Mouse (Mus musculus) right cerebral cortex, postnatal 36 days (tissue): Measurements from ENCODE around the gene Gm26620.

Experiments
- DNase-seq, 2 experiments: peaks; one replicate each; pipeline ENCODE4 v3.0.0; 2022; ENCODE audit warnings: low spot score in 2 of 2, mixed read lengths in 1 of 2

Gm26620 gene

DNA sequence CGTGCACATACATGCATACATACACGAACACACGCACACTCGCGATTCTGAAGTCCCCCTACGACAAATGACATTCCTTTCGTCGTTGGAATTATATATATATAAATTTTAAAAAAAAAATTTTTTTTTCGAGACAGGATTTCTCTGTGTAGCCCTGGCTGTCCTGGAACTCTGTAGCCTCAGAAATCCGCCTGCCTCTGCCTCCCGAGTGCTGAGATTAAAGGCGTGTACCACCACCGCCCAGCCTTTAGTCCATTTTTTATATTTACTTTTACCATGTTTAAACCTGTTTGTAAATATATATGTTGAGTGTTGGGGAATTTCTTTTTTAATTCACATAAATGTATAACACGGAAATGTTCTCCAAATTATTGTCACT is 16.0 kb upstream of the Gm26620 start:
- DNase-seq: no peak

DNA sequence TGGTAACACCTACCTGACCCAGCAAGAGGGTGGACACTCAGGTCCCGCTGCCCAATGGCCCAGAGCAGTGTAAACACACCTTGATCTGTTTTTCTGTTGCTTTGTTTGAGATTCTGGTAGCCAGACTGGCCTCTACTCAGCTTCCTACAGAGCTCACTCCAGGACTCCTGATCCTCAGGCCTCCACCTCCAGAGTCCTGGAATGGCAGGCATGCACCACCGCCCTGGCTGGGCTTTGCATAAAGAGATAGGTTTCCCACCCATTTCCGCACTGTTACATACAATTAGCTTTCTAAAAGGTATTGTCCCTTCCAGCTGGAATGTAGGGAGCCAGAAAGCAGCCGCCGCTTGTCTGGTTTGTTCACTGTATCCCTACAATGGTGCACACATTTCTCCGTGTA is 13.5 kb upstream of the Gm26620 start:
- no peak for DNase-seq

DNA sequence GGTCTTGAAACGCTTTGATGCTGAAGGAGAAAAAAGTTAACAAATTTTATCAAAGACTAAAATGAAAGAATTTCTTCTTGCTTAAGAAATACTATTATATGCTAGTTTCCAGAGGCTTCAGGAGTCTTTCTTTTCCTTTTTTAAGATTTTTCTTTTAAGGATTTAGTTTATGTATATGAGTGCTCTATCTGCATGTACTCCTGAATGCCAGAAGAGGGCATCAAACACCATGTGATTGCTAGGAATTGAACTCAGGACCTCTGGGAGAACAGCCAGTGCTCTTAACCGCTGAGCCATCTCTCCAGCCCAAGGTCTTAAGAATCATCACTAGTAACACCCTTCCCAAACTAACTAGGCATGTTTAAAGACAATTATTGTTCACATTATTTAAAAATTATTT is 12.9 kb upstream of the Gm26620 start:
- DNase-seq: no peak

DNA sequence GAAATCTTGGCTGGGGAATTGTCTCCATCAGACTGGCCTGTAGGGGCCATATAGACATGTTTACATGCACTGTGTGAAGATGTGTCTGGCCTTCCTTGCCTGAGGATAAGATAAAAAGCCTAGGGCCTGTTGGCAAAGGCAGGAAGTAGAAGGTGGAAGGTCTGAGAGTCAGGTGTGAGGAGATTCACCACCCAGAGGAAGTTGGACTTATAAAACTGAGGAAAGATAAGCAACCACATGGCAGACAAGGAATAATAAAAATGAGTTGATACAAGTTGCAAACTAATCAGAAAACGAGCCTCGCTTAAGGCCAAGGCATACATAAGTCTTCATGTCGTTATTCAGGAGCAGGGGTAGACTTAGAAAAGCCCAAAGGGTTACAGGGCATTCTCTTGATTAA is 9.2 kb upstream of the Gm26620 start:
- no peak for DNase-seq

DNA sequence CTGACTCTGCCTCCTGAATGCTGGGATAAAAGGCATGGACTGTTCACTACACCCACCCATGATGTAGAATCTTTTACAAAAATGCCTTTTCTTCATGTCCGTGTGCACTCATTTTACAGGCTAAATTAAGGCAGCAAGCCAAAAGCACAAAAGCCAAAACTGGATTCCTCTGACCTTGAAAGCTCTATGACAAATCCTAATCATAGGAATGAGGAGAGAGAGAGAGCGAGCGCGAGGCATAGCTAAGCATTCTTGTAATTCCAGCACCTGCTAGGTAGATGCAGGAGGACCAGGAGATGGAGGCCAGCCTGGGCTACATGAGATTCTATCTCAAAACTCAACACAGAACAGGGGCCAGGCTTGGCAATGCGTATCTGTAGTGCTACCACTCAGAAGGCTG is 8.0 kb upstream of the Gm26620 start:
- no peak for DNase-seq

DNA sequence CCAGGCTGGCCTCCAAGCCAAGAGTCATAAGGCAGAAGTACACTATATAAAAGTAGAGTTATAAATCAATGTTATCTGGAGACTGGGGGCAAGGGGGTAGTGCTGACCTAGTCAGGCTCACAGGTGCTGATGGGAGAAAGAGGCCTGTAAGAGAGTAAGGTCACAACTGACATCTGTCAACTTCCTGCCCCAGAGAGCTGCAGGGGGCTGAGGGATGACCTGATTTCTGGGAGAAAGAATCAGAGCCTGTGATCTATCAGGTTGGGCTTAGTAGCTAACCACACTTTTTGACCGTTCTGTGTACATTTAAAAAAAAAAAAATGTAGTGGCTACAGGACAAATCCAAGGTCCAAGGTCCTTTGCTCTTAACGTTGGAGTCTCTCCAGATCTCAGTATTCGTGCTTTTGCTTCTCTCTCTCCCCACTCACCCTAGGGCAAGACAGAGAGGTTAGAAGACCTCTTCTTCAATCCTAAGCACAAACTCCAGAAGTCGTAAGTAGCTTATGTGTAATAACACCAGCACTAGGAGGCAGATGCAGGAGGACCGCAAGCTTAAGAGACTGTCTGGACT is 1.9 kb upstream of the Gm26620 start:
- DNase-seq: no peak

DNA sequence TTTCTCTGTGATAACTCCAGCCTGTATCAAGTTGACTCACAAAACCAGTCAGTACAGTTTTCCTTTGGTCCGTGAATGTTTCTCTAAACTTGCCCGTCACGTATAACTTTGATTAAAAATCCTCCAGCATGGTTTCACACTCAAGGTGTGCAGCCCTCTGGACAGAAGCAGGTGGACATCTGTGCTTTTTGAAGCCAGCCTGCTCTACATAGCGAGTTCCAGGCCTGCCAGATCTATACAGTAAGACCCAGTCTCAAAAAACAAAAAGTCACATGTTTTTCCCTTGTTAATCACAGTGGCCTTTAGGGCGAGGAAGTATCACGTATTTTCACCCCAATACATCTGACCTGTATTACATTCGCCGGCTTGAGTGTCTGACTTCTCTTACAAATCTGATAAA is 475 bp upstream of the Gm26620 start:
- no peak for DNase-seq

DNA sequence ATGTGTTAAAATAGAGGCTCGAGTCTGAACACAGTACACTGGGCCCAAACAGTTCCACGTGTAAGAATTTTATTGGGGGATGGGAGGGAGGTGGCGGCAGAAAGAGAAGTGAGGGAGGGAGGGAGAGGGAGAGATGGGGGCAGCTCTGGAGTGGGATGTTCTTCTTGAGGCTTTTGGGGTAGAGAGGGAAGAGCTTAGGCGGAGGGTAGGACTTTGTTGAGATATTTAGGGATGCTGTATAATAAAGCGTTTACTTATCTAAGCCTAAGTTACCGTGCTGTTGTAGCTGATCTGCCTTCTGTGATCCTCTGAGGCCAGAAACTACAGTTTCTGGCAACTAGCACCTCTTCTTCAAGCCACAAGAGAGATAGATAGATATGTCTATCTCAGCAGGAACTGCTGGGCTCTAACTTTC is 1.2 kb downstream of the Gm26620 start:
- no peak for DNase-seq

DNA sequence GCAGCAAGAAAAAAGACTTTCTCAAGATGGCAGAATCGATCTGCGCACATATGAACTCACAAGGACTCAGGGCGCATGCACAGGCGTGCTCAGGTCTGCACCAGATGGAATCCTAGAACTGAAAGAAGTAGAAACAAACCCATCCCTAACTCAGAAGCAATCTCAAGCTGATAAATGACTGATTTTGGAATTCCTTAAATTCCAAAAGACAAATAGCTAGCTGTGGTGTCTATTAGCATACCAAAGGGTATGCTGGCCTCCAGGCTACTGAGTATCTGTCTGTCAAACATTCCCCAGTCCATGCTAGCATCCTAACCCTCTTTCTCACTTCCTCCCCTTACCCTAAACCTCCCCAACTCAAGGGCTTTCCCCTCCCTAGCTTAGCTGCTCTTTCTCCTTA is 4.4 kb downstream of the Gm26620 start:
- no peak for DNase-seq

DNA sequence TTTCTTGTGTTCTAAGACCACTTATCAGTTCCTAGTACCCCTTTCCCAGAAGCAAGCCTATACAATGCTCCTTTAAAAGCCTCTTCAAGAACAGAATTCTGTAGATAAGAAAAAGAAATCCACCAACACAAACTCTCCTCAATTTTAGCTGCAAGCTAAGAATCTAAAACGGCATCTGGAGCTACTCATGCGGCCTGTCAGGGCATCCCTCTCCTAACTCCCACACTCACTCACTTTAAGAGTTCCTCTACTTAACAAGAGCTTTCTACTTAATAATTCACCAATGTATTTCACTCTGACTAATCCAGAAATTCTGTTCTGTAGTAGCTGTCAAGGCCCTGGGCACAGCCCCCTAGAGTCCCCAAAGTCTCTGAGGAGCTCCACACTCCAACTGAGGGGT is 6.8 kb downstream of the Gm26620 start:
- no peak for DNase-seq

DNA sequence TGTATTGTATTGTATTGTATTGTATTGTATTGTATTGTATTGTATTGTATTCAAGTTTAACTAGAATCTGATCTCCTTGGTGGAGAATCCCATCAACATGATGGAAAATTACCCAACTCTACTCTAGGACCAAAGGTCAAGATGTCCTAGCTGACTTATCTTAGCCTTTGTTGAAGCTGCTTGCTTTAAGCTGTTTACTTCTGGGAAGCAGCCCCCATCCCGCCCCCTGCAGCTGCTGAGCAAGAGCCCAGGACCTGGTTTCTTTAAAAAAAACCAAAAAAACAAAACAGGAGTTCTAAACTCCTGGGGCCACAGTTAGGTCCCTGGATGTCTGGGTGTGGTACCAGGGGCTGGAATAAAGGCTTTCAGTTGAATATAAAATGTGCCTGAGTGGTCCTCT is 7.4 kb downstream of the Gm26620 start:
- no peak for DNase-seq

DNA sequence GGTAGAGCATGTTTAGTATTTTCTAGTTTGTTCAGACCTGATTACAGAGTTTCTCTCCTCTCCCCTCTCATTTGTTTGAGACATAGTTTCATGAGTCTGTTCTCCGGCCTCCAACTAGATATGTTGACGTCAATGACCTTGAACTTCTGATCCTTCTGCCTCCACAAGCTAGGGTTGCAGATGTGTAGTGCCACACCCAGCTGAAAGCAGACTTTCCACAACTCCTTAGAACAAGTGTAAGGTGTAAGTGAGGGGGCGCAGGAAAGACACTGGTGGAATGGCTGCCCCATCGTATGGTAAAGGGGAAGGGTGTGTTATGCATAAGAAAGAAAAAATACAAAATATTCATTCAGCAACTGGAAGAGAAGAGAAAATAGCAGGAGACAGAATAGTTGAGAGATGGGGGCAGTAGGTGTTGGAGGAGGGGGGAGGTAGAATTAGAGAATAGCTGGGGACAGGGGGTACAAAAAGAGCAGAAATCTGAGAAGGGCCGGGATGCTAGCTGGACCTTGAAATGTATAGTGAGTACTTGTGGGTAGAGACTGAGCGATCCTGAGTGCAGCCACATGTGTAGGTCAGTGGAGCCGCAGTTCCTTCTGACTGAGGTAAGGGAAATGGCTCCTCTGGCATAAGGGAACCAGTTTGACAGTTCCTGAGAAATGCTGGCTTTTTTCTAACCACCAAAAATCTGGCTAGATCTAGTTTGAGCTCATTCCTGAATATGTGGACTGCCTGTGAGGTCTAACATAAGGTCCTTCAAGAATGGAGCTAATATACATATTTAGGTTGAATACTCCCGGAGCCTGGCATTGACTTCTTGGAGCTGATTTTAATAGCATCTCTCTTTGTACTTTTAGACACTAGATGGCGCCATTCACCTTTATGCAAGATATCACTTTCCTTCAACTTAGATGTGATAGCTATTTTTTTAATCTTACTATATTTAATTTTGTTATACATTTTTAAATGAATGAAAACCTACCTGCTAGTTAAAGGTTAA is 10.0 kb downstream of the Gm26620 start:
- no peak for DNase-seq

DNA sequence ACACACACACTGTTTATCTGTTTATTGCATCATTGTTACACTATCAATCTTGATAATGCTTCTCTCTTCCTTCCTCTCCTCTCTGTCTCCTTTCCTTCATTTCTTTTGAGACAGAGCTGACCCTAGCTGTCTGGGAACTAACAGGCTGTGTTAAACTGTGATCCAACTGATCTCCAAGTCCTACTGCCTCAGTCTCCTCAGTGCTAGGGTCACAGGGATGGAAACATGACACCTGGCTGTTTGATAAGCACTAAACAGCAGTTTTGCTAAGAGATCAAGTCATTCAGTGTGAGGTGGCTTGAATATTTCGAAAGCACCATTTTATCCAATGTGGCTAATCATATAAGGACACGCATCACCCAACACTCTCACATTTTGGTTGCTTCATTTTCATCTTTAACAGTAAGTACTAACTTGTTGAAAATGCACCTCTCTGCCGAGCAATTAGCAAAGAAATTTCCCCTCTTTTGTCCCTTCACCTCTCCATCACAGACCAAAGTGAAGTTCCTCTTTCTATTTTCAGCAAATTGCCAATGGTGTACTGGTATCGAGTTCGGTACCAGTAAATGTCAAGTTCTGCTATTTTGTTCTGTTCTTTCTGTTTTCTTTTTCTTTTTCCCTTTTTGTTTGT is 11.9 kb downstream of the Gm26620 start:
- no peak for DNase-seq

DNA sequence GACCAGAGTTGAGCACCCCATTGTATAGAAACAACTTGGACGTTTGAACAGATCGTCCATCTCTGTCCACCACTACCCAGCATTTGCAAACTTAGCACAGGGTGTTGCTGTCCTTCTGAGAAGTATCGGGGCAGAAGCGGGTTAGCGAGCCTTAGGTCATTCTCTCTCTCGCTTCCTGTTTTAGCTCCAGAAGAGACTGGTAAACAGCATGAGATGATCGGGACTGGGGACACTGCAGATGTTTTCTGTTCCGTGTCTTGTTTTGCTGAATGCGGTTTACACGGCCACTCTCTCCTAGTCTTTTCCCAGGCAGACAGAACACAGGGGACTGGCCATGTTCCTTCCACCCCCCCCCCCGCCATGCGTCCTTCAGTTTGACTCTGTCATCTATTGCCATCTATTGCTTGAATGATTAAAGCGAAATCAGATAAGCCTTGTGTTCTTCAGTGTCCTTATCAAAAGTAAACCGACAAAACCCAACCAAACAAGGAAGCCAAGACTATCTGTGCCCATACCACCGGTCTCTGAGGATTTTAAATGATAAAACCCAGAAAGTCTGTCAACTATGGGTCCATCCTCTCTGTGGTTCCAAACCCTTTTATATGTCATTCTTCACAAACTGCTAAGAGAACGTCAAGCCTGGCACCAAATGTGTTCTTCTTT is 13.7 kb downstream of the Gm26620 start:
- no peak for DNase-seq

DNA sequence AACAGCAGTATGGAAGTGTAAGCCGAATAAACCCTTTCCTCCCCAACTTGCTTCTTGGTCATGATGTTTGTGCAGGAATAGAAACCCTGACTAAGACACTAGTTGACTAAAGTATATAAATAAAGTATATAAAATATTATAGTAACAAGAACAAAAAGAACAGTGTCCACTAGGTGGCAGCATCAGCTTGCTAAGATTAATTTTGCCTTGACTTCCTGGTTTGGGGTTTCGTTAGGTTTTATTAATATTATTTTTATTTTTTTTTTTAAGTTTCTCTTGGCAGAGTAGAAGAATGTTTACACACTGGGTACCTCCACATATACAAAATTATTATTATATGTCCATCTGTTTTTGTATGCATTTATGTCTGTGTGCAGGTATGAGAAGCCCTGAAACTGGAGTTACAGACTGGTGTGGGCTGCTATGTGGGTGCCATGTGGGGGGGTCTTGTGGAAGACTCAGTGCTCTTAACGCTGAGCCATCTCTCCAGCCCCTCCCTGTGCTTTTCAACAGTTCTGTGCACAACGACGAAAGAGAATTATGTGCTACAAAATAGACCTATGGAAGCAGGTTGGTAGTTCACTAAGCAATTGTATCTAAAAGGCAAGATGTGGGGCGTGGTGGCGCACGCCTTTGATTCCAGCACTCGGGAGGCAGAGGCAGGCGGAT is 16.1 kb downstream of the Gm26620 start:
- DNase-seq: peak in 1 of 2 experiments; percentile 16

DNA sequence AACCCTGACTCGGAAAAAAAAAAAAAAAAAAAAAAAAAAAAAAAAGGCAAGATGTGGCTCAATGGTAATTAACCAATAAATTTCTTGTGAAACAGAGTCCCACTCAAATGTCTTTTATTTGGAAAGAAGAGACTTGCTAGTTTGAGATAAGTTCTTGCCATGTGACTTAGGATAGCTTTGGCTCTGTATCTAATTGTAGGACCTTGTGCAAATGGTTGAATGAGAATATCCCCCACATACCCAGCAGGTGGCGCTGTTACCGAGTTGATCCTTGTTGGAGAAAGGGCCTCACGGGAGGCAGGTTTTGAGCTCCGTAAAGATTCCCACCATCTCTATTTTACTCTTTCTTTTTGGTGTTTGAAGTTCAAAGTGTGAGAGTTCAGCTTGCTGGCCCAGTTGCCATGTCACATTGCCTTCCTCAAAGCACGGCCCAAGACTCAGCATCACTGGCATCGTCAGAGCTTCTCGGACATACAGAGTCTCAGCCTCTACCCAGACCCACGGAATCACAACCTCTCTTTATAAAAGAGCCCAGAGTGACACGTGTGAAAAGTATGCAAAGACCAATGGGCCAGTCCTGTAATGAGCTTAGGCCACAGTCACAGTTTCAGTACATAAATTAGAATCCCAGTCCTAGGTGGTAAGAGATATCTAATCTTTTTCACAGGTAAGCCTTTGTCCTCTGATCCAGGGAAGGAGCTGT is 16.8 kb downstream of the Gm26620 start:
- DNase-seq: peak; percentile 55 to 65

DNA sequence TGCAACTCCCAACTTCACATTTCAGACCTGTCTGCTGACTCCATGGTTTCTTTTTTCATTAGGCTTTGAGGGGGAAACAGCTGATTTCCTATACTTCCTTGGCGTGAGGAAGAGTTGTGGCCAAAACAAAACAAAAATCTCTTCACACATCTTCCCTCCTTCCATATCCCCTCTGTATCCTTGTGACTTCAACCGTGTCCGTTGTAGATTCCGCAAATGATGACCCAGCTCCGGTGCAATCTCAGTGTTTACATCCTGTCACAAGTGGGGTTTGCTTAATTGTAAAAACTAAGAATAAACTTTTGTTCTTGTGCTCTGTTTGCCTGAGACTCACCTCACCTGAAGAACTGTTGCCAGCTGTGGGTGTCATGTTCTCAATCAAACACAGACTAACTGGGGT is 18.6 kb downstream of the Gm26620 start:
- no peak for DNase-seq

DNA sequence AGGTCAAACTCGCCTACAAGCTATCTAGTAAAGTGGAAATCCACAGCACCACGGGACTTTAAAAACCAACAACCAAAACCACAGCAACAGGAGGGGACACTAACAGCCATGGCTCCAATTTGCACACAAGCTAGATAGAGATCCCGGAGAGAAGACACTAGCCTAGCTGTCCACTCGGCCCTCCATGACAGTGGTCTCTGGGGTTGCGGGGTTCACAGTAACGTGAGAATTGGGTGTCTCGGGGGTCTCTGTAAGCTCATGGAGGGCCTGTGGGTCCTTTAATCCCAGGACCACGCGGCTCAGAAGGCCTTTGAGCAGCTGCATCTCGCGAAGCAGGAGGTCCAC is 22.2 kb downstream of the Gm26620 start:
- DNase-seq: no peak

DNA sequence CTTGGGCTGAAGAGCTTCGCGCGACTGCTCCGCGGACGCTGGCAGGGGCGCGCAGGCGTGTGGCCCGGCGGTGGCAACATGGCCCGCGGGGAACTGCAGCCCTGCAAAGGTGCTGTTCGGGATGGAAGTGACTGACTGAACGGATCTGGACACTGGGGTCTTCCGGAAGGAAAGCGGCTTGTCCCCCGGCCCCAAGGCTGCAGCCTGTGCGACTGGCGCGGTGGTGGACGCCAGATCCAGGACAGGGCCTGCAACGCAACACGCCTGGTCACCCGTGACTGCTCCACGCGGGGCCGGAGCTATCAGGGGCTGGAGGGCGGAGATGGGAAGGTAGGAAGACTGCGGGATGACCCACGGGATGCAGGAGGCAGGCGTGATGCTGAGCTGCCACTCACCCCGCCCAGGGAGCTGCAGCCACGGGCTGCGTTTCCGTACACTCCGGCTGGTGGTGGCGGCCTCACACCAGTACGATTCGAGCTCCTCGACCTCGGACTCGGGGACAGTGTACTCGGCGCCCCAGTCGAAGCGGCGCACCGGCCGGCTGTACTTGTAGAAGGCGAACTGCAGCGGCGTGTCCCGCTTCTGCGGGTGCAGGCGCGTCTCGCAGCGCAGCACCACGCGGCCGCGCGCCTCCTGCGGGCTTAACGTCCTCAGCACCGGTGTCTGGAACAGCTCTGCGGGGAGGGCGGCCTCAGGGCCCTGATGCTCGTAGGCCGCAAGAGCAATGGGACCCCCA is 22.8 kb downstream of the Gm26620 start:
- DNase-seq: peak in 1 of 2 experiments; percentile 9

DNA sequence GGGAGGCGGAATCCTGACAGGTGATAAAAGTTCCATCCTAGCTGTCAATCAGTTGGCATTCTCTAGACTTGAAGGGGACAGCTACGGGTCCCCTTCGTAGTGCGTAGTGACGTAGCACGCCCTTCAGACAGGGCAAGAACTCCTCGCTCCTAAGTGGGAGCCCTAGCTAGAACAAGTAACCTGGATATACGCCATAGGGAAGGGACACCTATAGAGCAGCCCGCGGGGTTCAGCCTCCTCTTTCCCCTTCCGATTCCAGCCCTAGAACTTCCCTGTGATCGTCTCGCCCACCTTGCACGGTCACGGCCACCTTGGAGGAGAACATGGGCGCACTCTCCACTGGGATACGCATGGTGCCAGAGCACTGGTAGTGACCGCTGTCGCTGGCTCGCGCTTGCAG is 23.5 kb downstream of the Gm26620 start:
- DNase-seq: no peak
